Mouse (Mus musculus) forebrain, embryonic 15.5 days (tissue): ENCODE measurements around the gene Rfx7. TPM values are rescaled to one million over a fixed set of nuclear protein-coding genes. Genes with fewer than 3 reads are reported as not detected.
A peak's percentile ranks its signal among the peaks of the same experiment; 100 is the strongest.
"Not testable (repeated sequence)": the region's sequence is repeated elsewhere in the genome, so short reads cannot be mapped to it uniquely, and the experiment has no call there.

Experiments
- ATAC-seq: fragments of 200-750 bp; cut with Nextera tagmentation; replicated peaks from 2 replicates; pipeline ENCODE4 v1.8.0; 2017; ENCODE audit warnings: mild to moderate bottlenecking, moderate TSS enrichment, moderate library complexity
- H3K27ac ChIP-seq: fragments of 300-500 bp; sonication (generic); replicated peaks from 2 replicates; pipeline ENCODE4 v1.5.1; 2015; ENCODE audit warnings: mild to moderate bottlenecking, inconsistent platforms
- H3K27me3 ChIP-seq: fragments of 300-500 bp; sonication (generic); 2 replicates; pipeline ENCODE4 v1.6.1; 2015; ENCODE audit warnings: inconsistent platforms
- H3K36me3 ChIP-seq: fragments of 300-500 bp; sonication (generic); 2 replicates; pipeline ENCODE4 v1.6.1; 2015; ENCODE audit warnings: mild to moderate bottlenecking, inconsistent platforms
- H3K4me1 ChIP-seq: fragments of 300-500 bp; sonication (generic); 2 replicates; pipeline ENCODE4 v1.6.1; 2015; ENCODE audit warnings: inconsistent platforms
- H3K4me2 ChIP-seq: fragments of 300-500 bp; sonication (generic); replicated peaks from 2 replicates; pipeline ENCODE4 v1.6.1; 2015; ENCODE audit warnings: mild to moderate bottlenecking, inconsistent platforms
- H3K4me3 ChIP-seq: fragments of 300-500 bp; sonication (generic); 2 replicates; pipeline ENCODE4 v1.5.1; 2015; ENCODE audit warnings: mild to moderate bottlenecking, inconsistent platforms
- H3K9ac ChIP-seq: fragments of 300-500 bp; sonication (generic); replicated peaks from 2 replicates; pipeline ENCODE4 v1.6.1; 2015; ENCODE audit warnings: mild to moderate bottlenecking, inconsistent platforms
- H3K9me3 ChIP-seq: fragments of 300-500 bp; sonication (generic); 2 replicates; pipeline ENCODE4 v1.6.1; 2016; ENCODE audit warnings: inconsistent platforms
- WGBS: fragments of 180-500 bp; shearing (Covaris S2); methylation state at CpG from one replicate; pipeline ENCODE4 v1.1.7; 2015; ENCODE audit warnings: mixed read lengths; 5-methylcytosine and 5-hydroxymethylcytosine counted together
- polyA plus RNA-seq: library from polyadenylated mRNA; unstranded; fragments of >200 nt; fragmentation: Nextera tagmentation; extraction: Ambion mirVana; gene quantifications from 2 replicates; pipeline ENCODE4 v1.2.1, GENCODE M21; 2015

Gene Rfx7
- polyA plus RNA-seq, 1 experiment from 2014 or later: 16.7 TPM

- H3K4me2 ChIP-seq: no peak overlapping the region
- 35% methylated on average over 1 of the region's 1 CpGs for WGBS
- H3K4me3 ChIP-seq: no peak overlapping the region
- no peak overlapping the region for H3K27ac ChIP-seq
- peaks cover 14% of the 10 kb centered on the region for H3K4me1 ChIP-seq
- no peak overlapping the region for H3K9ac ChIP-seq
- no peaks in the 10 kb centered on the region for H3K9me3 ChIP-seq
- no peaks in the 10 kb centered on the region for H3K27me3 ChIP-seq
- ATAC-seq: peak; percentile 38; the same call in 1 of the 2 replicates
- H3K36me3 ChIP-seq: no peaks in the 10 kb centered on the region
These were observed 95.6 kb downstream of the Rfx7 start for GRCm38 (mm10) chr9:72627598-72627997.

- no peak overlapping the region for H3K4me3 ChIP-seq
- H3K9ac ChIP-seq: no peak overlapping the region
- no peak; the same call in 1 of the 2 replicates for ATAC-seq
- H3K4me1 ChIP-seq: peaks cover 14% of the 10 kb centered on the region
- no peak overlapping the region for H3K4me2 ChIP-seq
- H3K9me3 ChIP-seq: no peaks in the 10 kb centered on the region
- WGBS: 5% methylated on average over 2 of the region's 2 CpGs
- no peaks in the 10 kb centered on the region for H3K27me3 ChIP-seq
- no peaks in the 10 kb centered on the region for H3K36me3 ChIP-seq
- H3K27ac ChIP-seq: peak overlapping the region; percentile 43; the same call in 1 of the 2 replicates
These were observed 96.6 kb downstream of the Rfx7 start for GRCm38 (mm10) chr9:72628591-72628990.

- Histone ChIP-seq H3K9ac (no peak overlapping the region), H3K9me3 (no peaks in the 10 kb centered on the region), H3K4me2 (no peak overlapping the region), H3K4me3 (no peak overlapping the region), H3K4me1 (peaks cover 14% of the 10 kb centered on the region), H3K27ac (no peak overlapping the region), H3K27me3 (no peaks in the 10 kb centered on the region), H3K36me3 (no peaks in the 10 kb centered on the region)
- WGBS: 91% methylated on average over 1 of the region's 1 CpGs
- ATAC-seq: no peak
These were observed 100.2 kb downstream of the Rfx7 start for GRCm38 (mm10) chr9:72632198-72632597.

GRCm38 (mm10) chr9:72635134-72635533, 103.1 kb downstream of the Rfx7 start:
- ATAC-seq: no peak
- H3K4me2 ChIP-seq: no peak overlapping the region
- H3K36me3 ChIP-seq: no peaks in the 10 kb centered on the region
- H3K9me3 ChIP-seq: no peaks in the 10 kb centered on the region
- H3K4me3 ChIP-seq: no peak overlapping the region
- no peak overlapping the region for H3K9ac ChIP-seq
- no peak overlapping the region for H3K27ac ChIP-seq
- peaks cover 13% of the 10 kb centered on the region for H3K4me1 ChIP-seq
- no peaks in the 10 kb centered on the region for H3K27me3 ChIP-seq

- 89% methylated on average over 7 of the region's 7 CpGs for WGBS
- Histone ChIP-seq H3K27ac (no peak overlapping the region), H3K9me3 (no peaks in the 10 kb centered on the region), H3K36me3 (no peaks in the 10 kb centered on the region), H3K4me1 (peaks cover 26% of the 10 kb centered on the region), H3K27me3 (no peaks in the 10 kb centered on the region), H3K9ac (no peak overlapping the region), H3K4me3 (no peak overlapping the region), H3K4me2 (no peak overlapping the region)
- no peak for ATAC-seq
These were observed 104.5 kb downstream of the Rfx7 start for GRCm38 (mm10) chr9:72636547-72636946.

- no peak overlapping the region for H3K4me3 ChIP-seq
- H3K9me3 ChIP-seq: no peaks in the 10 kb centered on the region
- H3K4me1 ChIP-seq: peaks cover 26% of the 10 kb centered on the region
- WGBS: 76% methylated on average over 8 of the region's 8 CpGs
- H3K4me2 ChIP-seq: no peak overlapping the region
- H3K27me3 ChIP-seq: no peaks in the 10 kb centered on the region
- no peak overlapping the region for H3K9ac ChIP-seq
- ATAC-seq: no peak
- H3K27ac ChIP-seq: no peak overlapping the region
- H3K36me3 ChIP-seq: no peaks in the 10 kb centered on the region
These were observed 105.2 kb downstream of the Rfx7 start for GRCm38 (mm10) chr9:72637243-72637642.

- no peaks in the 10 kb centered on the region for H3K9me3 ChIP-seq
- 32% methylated on average over 9 of the region's 9 CpGs for WGBS
- peak overlapping the region; percentile 44 for H3K9ac ChIP-seq
- no peaks in the 10 kb centered on the region for H3K27me3 ChIP-seq
- no peaks in the 10 kb centered on the region for H3K36me3 ChIP-seq
- peak; percentile 86 for ATAC-seq
- peak overlapping the region; percentile 93 for H3K27ac ChIP-seq
- H3K4me2 ChIP-seq: peak overlapping the region; percentile 47
- peaks cover 29% of the 10 kb centered on the region for H3K4me1 ChIP-seq
- H3K4me3 ChIP-seq: peak overlapping the region; percentile 29
These were observed 107.2 kb downstream of the Rfx7 start for GRCm38 (mm10) chr9:72638951-72639842.

- peak overlapping the region; percentile 44 for H3K9ac ChIP-seq
- H3K27me3 ChIP-seq: no peaks in the 10 kb centered on the region
- peak overlapping the region; percentile 47 for H3K4me2 ChIP-seq
- under 1% methylated on average over 27 of the region's 27 CpGs for WGBS
- peak overlapping the region; percentile 29 for H3K4me3 ChIP-seq
- H3K36me3 ChIP-seq: no peaks in the 10 kb centered on the region
- peak overlapping the region; percentile 93 for H3K27ac ChIP-seq
- peak; percentile 92 for ATAC-seq
- H3K4me1 ChIP-seq: peaks cover 36% of the 10 kb centered on the region
- no peaks in the 10 kb centered on the region for H3K9me3 ChIP-seq
These were observed 108.0 kb downstream of the Rfx7 start for GRCm38 (mm10) chr9:72639843-72640621.

GRCm38 (mm10) chr9:72640642-72641041, 108.6 kb downstream of the Rfx7 start:
- H3K4me3 ChIP-seq: no peak overlapping the region
- no peaks in the 10 kb centered on the region for H3K36me3 ChIP-seq
- WGBS: 5% methylated on average over 7 of the region's 7 CpGs
- H3K9ac ChIP-seq: peak overlapping the region; percentile 44
- peaks cover 36% of the 10 kb centered on the region for H3K4me1 ChIP-seq
- no peaks in the 10 kb centered on the region for H3K9me3 ChIP-seq
- H3K27me3 ChIP-seq: no peaks in the 10 kb centered on the region
- ATAC-seq: no peak
- peak overlapping the region; percentile 47 for H3K4me2 ChIP-seq
- H3K27ac ChIP-seq: peak overlapping the region; percentile 93

GRCm38 (mm10) chr9:72641093-72641680, 109.1 kb downstream of the Rfx7 start:
- H3K4me2 ChIP-seq: no peak overlapping the region
- H3K36me3 ChIP-seq: no peaks in the 10 kb centered on the region
- 54% methylated on average over 6 of the region's 6 CpGs for WGBS
- H3K9ac ChIP-seq: peak overlapping the region; percentile 44
- no peaks in the 10 kb centered on the region for H3K27me3 ChIP-seq
- H3K4me1 ChIP-seq: peaks cover 36% of the 10 kb centered on the region
- no peak for ATAC-seq
- peak overlapping the region; percentile 93 for H3K27ac ChIP-seq
- H3K4me3 ChIP-seq: no peak overlapping the region
- no peaks in the 10 kb centered on the region for H3K9me3 ChIP-seq

GRCm38 (mm10) chr9:72642756-72643447, 110.9 kb downstream of the Rfx7 start:
- not testable (repeated sequence) for H3K4me2 ChIP-seq, H3K9me3 ChIP-seq, H3K4me3 ChIP-seq, H3K27me3 ChIP-seq, H3K9ac ChIP-seq, ATAC-seq, H3K27ac ChIP-seq, H3K36me3 ChIP-seq
- peaks cover 36% of the 10 kb centered on the region for H3K4me1 ChIP-seq
- WGBS: 94% methylated on average over 4 of the region's 4 CpGs
